24 mouse cellular contexts compared by ENCODE assay signal in the genomic region with DNA sequence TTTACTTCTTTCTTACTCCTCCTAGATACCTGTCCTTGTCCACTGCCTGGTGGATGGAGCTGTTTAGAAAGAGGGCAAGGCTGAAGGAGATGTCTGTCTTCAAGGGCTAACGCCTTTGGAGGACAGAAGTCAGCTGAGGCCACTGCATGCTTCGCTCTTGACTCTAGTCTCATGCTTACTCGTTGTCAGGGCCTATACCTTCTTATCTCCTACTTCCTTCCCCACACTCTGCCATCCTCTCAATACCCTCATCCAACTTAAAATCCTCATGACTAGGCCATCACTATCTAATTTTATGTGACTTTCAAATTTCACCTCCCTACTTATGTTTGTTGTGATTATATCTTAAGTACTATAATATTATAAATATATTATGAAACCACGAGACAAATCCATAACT. TPM values are rescaled to one million over a fixed set of nuclear protein-coding genes. Genes with fewer than 3 reads are reported as not detected.
DNase-seq lines count a peak whose midpoint lies in the region; TF ChIP-seq lines count a peak whose summit lies in the region.
"Had no signal": no experiment of that assay in that cellular context is flagged by ENCODE, and none has a peak within 500 bp of the region (broad histone marks: within the 10 kb centered on the region; RNA-seq: fewer than 3 reads in every experiment).

No protein-coding gene starts in this region.

- H3K4me3 ChIP-seq in MEL (ENCODE audit: control insufficient read depth in 1 of 2, insufficient read depth in 1 of 2, low read depth in 2 of 2, low read length in 2 of 2): no peak overlapping the region

- H3K36me3 ChIP-seq in MEL (ENCODE audit: control insufficient read depth in 1 of 2, insufficient read depth in 2 of 2, low read length in 2 of 2): peaks cover 0 to 10% of the 10 kb centered on the region in 2 experiments; a peak in 2 of 4 replicates
- H3K36me3 ChIP-seq: G1E had no signal

- no peak for TF ChIP-seq POLR2A in MEL (IDR thresholded peaks at IDR 0.05; ENCODE audit: control insufficient read depth in 1 of 2, insufficient read depth in 1 of 2, low read depth in 1 of 2, low read length in 2 of 2, poor library complexity in 1 of 2)

- H3K27ac ChIP-seq in MEL (ENCODE audit: control insufficient read depth, low read depth, low read length): no peak overlapping the region

- TF ChIP-seq EP300 in MEL (IDR thresholded peaks at IDR 0.05; ENCODE audit: low read depth in 1 of 2, low read length in 2 of 2): peak; percentile 51 to 67

- TF ChIP-seq RAD21 in MEL (IDR thresholded peaks at IDR 0.05; ENCODE audit: low read depth, low read length): no peak

- no peaks in the 10 kb centered on the region for H3K27me3 ChIP-seq in MEL (ENCODE audit: control insufficient read depth in 1 of 2, insufficient read depth in 2 of 2, low read length in 2 of 2)
- H3K27me3 ChIP-seq: CH12.LX had no signal

- no peaks in the 10 kb centered on the region for H3K79me2 ChIP-seq in MEL (ENCODE audit: control insufficient read depth, insufficient read depth, low read length, poor library complexity)

- H3K9me3 ChIP-seq in MEL (replicated peaks; ENCODE audit: insufficient read depth, low read length): no peaks in the 10 kb centered on the region
- H3K9me3 ChIP-seq: G1E had no signal

- no peak overlapping the region for H3K9ac ChIP-seq in MEL (ENCODE audit: control insufficient read depth, low read depth, low read length, poor library complexity, severe bottlenecking)

- H3K4me1 ChIP-seq in MEL (ENCODE audit: control insufficient read depth in 1 of 2, insufficient read depth in 2 of 2, low read length in 2 of 2): peaks cover 9 to 15% of the 10 kb centered on the region in 2 experiments

- TF ChIP-seq CTCF in MEL (IDR thresholded peaks at IDR 0.05 in 2 of 3, conservative IDR thresholded peaks at IDR 0.05 in 1 of 3; ENCODE audit: control insufficient read depth in 1 of 3, insufficient read depth in 1 of 3, low read depth in 2 of 3, low read length in 3 of 3, poor library complexity in 1 of 3, severe bottlenecking in 1 of 3): no peak

- peak; percentile 60 for DNase-seq in MEL (ENCODE audit: low read depth, low spot score)
- DNase-seq in cerebellum, postnatal 25 days: no peak
- DNase-seq: adrenal gland, adult 2 months; adrenal gland, adult 8-10 months; adrenal gland, postnatal 10 days; adrenal gland, postnatal 14 days; adrenal gland, postnatal 25 days; adrenal gland, postnatal 36 days; B cell, adult 2 months; cerebellum, adult 11 months; cerebellum, adult 11-12 months; cerebellum, adult 18-20 months; cerebellum, adult 2 months; cerebellum, adult 8-10 months had no signal

TF ChIP-seq in MEL, 35 proteins besides CTCF, POLR2A, EP300 and RAD21:
- no peak for TF ChIP-seq BHLHE40 (IDR thresholded peaks at IDR 0.05; ENCODE audit: borderline replicate concordance, low read depth, low read length)
- TF ChIP-seq GATA1 (IDR thresholded peaks at IDR 0.05; ENCODE audit: low read depth, low read length): peak; percentile 58
- peak; percentile 57; the same call in 1 of the 2 replicates for TF ChIP-seq SIN3A (IDR thresholded peaks at IDR 0.05; ENCODE audit: low read length)
- TF ChIP-seq USF1 (IDR thresholded peaks at IDR 0.05; ENCODE audit: low read depth, low read length): peak; percentile 49; the same call in 1 of the 2 replicates
- TF ChIP-seq ETS1 (IDR thresholded peaks at IDR 0.05; ENCODE audit: low read depth, low read length): 0 out of 2 replicates have a peak, but pooled peaks have one; percentile 58
- TF ChIP-seq TBP (IDR thresholded peaks at IDR 0.05; ENCODE audit: low read depth, low read length): no peak
- TF ChIP-seq MYC (IDR thresholded peaks at IDR 0.05; ENCODE audit: low read depth, low read length): peak; percentile 69; the same call in 1 of the 2 replicates
- TF ChIP-seq MAX (IDR thresholded peaks at IDR 0.05; ENCODE audit: low read length): peak; percentile 88
TF ChIP-seq in MEL: peak in this region for 6.

RNA-seq across cellular contexts. Expression of gene Fnip1, which starts 33.1 kb away (rescaled TPM):
- total RNA-seq in MEL (2012; rRNA removed): 13.6 and 16.4 TPM in 2 replicates
- 10 to 100 TPM in 1 of 2 experiments, not detected in 1; 11.9 TPM for polyA plus RNA-seq in MEL (2012; ENCODE audit: insufficient read depth in 1 of 2, insufficient read length in 2 of 2, low read depth in 1 of 2, low replicate concordance in 2 of 2, missing spikeins in 1 of 2)

RNA-seq across cellular contexts. Expression of gene Meikin, which starts 34.4 kb away (rescaled TPM):
- not detected in 2 replicates for total RNA-seq in MEL (2012; rRNA removed)
- polyA plus RNA-seq in MEL (2012; ENCODE audit: insufficient read depth in 1 of 2, insufficient read length in 2 of 2, low read depth in 1 of 2, low replicate concordance in 2 of 2, missing spikeins in 1 of 2): not detected
- total RNA-seq: adrenal gland, adult 18-20 months; adrenal gland, adult 2 months; adrenal gland, adult 8-10 months; adrenal gland, postnatal 10 days; adrenal gland, postnatal 14 days; adrenal gland, postnatal 25 days; adrenal gland, postnatal 36 days; adrenal gland, postnatal 4 days; CH12.LX; ES-E14; G1E had no signal
- polyA plus RNA-seq: activated CD4-positive, CD25-positive, alpha-beta regulatory T cell, adult 4 months; adrenal gland, adult 2 months; brain, embryonic 14.5 days; C2C12; CD4-positive, CD25-positive, alpha-beta regulatory T cell, adult 4 months; cerebellum, adult 2 months; G1E; Patski had no signal
